Mouse (Mus musculus): Measurements from ENCODE around the gene Nxn.

GRCm38 (mm10) chr11:76216681-76217389 is 182.1 kb downstream of the Nxn start:
- TF ChIP-seq CTCF (IDR thresholded peaks at IDR 0.05; ENCODE audit: low read depth) (no peak), EP300 (IDR thresholded peaks at IDR 0.05; ENCODE audit: low read depth) (no peak)

Measured in heart, postnatal 0 days (tissue).